Mouse (Mus musculus): ENCODE measurements around the gene Nemp1. TPM values are rescaled to one million over a fixed set of nuclear protein-coding genes. Genes with fewer than 3 reads are reported as not detected.
A peak's percentile ranks its signal among the peaks of the same experiment; 100 is the strongest.

Gene Nemp1
- polyA plus RNA-seq, 1 experiment from 2014 or later: 11.2 TPM

DNA sequence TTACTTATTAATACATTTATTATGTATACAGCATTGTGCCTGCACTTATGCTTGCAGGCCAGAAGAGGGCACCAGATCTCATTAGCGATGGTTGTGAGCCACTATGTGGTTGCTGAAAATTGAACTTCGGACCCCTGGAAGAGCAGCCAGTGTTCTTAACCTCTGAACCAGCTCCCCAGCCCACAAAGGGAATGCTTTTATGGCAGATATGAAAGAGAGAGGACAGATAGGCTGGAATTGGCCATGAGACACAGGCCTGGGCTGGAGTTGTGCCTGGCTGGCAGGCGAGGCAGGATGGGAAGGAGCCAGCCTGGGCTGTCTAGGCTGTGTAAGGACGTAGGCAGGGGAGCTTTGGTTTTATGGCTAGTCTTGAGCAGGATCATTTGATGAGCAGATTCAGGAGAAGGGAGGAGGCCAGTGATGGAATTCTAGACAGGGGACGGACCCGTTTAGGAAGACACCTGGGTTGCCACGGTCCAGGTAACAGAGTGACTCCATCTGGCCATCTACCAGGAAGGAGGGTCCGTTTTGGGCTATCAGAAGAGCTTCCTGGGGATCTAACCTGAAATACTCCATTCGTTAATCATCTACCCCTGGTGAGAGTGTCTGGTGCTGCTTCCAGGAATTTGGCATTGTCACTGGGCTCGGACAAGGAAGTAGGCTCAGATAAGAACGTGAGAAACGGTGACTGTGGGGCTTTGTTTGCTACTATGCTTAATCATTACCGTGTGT, 71.6 kb downstream of the Nemp1 start:
- Histone ChIP-seq H3K27ac (replicated peaks; ENCODE audit: low read depth, low read length) (no peak overlapping the region), H3K4me2 (ENCODE audit: low read depth, low read length) (no peak overlapping the region), H3K9me3 (replicated peaks; ENCODE audit: control insufficient read depth, low read length) (no peaks in the 10 kb centered on the region), H3K4me3 (ENCODE audit: low read depth, low read length) (no peak overlapping the region), H3K9ac (replicated peaks; ENCODE audit: low read length) (no peak overlapping the region), H3K27me3 (ENCODE audit: control insufficient read depth, insufficient read depth, low read length) (no peaks in the 10 kb centered on the region), H3K4me1 (ENCODE audit: control insufficient read depth, insufficient read depth, low read length) (no peaks in the 10 kb centered on the region), H3K36me3 (replicated peaks; ENCODE audit: control insufficient read depth, insufficient read depth, low read depth, low read length) (peaks cover 20% of the 10 kb centered on the region)
- WGBS: 50% methylated on average over 13 of the region's 13 CpGs
- DNase-seq (ENCODE audit: low spot score): peak; percentile 62
- no peak for ATAC-seq (replicated peaks; ENCODE audit: insufficient number of reproducible peaks, low FRiP score, low TSS enrichment, low read depth)

DNA sequence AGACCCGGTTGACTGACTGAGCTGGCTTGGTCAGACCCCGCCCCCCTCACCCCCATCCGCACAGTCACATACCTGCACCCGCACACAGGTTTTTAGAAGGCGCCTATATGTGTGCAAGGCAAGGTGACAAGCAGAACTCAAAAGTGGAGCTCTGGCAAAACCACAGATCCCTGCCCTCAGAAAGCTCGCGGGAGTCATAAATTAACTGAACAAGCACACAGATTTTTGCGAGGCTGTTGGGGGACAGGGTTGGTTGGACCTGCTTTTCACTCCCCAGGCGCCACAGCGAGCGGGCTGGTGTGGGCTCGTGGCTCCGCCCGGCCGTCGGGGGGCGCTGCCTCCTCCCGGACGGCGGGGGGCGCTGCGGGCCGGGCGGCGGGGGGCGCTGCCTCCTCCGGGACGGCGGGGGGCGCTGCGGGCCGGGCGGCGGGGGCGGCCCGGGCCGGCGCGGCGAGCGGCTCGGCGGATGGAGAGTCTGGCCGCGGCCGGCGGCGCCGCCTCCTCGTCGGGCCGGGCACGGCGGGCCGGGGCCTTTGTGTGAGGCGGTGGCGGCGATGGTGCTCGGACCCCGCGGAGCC, 72.5 kb downstream of the Nemp1 start, which contains the start of gene Zbtb39:
TSS of gene Zbtb39 (plus strand) at position 456 of the 578 bp plus-strand sequence.
- WGBS: 1% methylated on average over 23 of the region's 61 CpGs
- Histone ChIP-seq H3K36me3 (replicated peaks; ENCODE audit: control insufficient read depth, insufficient read depth, low read depth, low read length) (peaks cover 26% of the 10 kb centered on the region), H3K9me3 (replicated peaks; ENCODE audit: control insufficient read depth, low read length) (no peaks in the 10 kb centered on the region), H3K4me2 (ENCODE audit: low read depth, low read length) (peak within 1 kb of the TSS; percentile 77), H3K9ac (replicated peaks; ENCODE audit: low read length) (peak within 1 kb of the TSS; percentile 98), H3K27ac (replicated peaks; ENCODE audit: low read depth, low read length) (peak within 1 kb of the TSS; percentile 59), H3K4me3 (ENCODE audit: low read depth, low read length) (peak within 1 kb of the TSS; percentile 99), H3K27me3 (ENCODE audit: control insufficient read depth, insufficient read depth, low read length) (no peaks in the 10 kb centered on the region), H3K4me1 (ENCODE audit: control insufficient read depth, insufficient read depth, low read length) (no peaks in the 10 kb centered on the region)
- ATAC-seq (replicated peaks; ENCODE audit: insufficient number of reproducible peaks, low FRiP score, low TSS enrichment, low read depth): peak; percentile 70
- DNase-seq (ENCODE audit: low spot score): peak; percentile 85

DNA sequence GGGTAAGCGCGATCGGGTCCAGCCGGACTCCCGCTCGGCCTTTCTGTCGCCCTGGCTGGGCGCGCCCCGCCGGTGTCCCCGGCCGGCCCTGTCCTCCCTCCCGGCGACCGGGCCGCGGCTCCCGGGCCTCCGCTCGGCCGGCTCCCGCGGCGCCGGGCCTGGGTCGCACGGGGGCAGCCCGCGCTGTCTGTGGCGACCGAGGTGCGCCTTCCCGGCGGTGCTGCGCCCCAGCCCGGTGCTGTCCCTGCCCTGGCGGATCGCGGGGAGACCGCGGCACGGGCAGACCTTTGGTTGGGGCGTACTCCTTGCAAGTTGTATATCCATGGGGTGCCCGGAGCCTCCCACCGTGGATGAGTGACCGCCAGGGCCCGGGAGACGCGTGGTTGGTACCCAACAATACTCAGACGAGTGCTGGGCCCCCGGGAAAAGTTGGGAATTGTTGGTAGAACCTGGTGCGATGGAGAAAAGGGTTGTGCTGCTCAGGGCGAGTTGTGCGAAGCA, 73.0 kb downstream of the Nemp1 start:
- under 1% methylated on average over 29 of the region's 55 CpGs for WGBS
- peaks cover 32% of the 10 kb centered on the region for H3K36me3 ChIP-seq (replicated peaks; ENCODE audit: control insufficient read depth, insufficient read depth, low read depth, low read length)
- DNase-seq (ENCODE audit: low spot score): peak; percentile 45

DNA sequence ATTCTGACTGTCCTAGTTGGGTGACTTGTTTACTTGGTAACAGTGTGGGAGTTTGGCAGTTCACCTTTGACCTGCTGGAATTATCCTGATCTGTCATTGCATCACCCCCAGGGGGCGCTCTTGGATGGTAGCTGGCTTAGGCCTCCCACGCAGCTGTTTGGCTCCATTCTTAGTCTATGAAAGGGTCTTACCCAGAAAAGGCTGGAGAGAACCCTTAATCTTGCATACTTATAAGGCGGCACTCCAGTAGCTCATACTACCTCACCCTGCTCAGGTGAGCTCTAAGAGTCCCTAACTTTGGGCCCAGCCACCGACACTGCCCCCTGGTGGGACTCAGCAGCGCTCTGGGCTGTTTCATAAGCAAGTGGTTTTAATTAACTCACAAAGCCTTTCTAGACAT, 78.0 kb downstream of the Nemp1 start:
- Histone ChIP-seq H3K27me3 (ENCODE audit: control insufficient read depth, insufficient read depth, low read length) (no peaks in the 10 kb centered on the region), H3K9ac (replicated peaks; ENCODE audit: low read length) (no peak overlapping the region), H3K27ac (replicated peaks; ENCODE audit: low read depth, low read length) (no peak overlapping the region), H3K36me3 (replicated peaks; ENCODE audit: control insufficient read depth, insufficient read depth, low read depth, low read length) (peaks cover 41% of the 10 kb centered on the region), H3K4me2 (ENCODE audit: low read depth, low read length) (no peak overlapping the region), H3K4me3 (ENCODE audit: low read depth, low read length) (no peak overlapping the region), H3K9me3 (replicated peaks; ENCODE audit: control insufficient read depth, low read length) (no peaks in the 10 kb centered on the region), H3K4me1 (ENCODE audit: control insufficient read depth, insufficient read depth, low read length) (no peaks in the 10 kb centered on the region)
- WGBS: 68% methylated on average over 5 of the region's 5 CpGs
- DNase-seq (ENCODE audit: low spot score) (peak; percentile 52), ATAC-seq (replicated peaks; ENCODE audit: insufficient number of reproducible peaks, low FRiP score, low TSS enrichment, low read depth) (0 out of 2 replicates have a peak, but pooled peaks have one; percentile 17)

More for the DNA sequence above, 73.0 kb downstream of the Nemp1 start:
- peak overlapping the region; percentile 77 for H3K4me2 ChIP-seq (ENCODE audit: low read depth, low read length)
- no peaks in the 10 kb centered on the region for H3K4me1 ChIP-seq (ENCODE audit: control insufficient read depth, insufficient read depth, low read length)
- no peaks in the 10 kb centered on the region for H3K27me3 ChIP-seq (ENCODE audit: control insufficient read depth, insufficient read depth, low read length)
- peak overlapping the region; percentile 59 for H3K27ac ChIP-seq (replicated peaks; ENCODE audit: low read depth, low read length)
- peak; percentile 60 for ATAC-seq (replicated peaks; ENCODE audit: insufficient number of reproducible peaks, low FRiP score, low TSS enrichment, low read depth)
- peak overlapping the region; percentile 99 for H3K4me3 ChIP-seq (ENCODE audit: low read depth, low read length)
- peak overlapping the region; percentile 98 for H3K9ac ChIP-seq (replicated peaks; ENCODE audit: low read length)
- H3K9me3 ChIP-seq (replicated peaks; ENCODE audit: control insufficient read depth, low read length): no peaks in the 10 kb centered on the region

DNA sequence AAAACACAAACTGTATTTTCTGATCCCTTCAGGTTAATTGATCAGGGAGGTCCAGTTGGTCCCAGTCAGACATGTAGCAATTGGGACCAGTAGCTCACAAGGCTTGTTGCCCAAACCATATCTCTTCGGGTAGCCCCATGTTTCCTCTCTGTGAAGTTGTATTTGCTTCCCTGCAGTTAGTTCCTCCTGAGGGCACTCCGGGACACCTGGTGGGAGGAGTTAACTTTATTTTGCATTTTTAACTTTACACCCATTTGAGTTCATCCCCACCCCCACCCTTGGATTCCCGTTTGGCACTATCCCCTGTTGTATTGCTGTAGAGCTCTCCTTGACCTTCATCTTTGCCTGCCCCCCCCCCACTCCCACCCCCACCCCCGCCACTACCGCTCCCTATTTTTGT, 79.2 kb downstream of the Nemp1 start:
- H3K36me3 ChIP-seq (replicated peaks; ENCODE audit: control insufficient read depth, insufficient read depth, low read depth, low read length): peaks cover 41% of the 10 kb centered on the region
- no peak overlapping the region for H3K4me3 ChIP-seq (ENCODE audit: low read depth, low read length)
- no peak for ATAC-seq (replicated peaks; ENCODE audit: insufficient number of reproducible peaks, low FRiP score, low TSS enrichment, low read depth)
- no peak overlapping the region for H3K4me2 ChIP-seq (ENCODE audit: low read depth, low read length)
- no peak overlapping the region for H3K9ac ChIP-seq (replicated peaks; ENCODE audit: low read length)
- no peaks in the 10 kb centered on the region for H3K9me3 ChIP-seq (replicated peaks; ENCODE audit: control insufficient read depth, low read length)
- no peak for DNase-seq (ENCODE audit: low spot score)
- H3K27ac ChIP-seq (replicated peaks; ENCODE audit: low read depth, low read length): no peak overlapping the region
- H3K27me3 ChIP-seq (ENCODE audit: control insufficient read depth, insufficient read depth, low read length): no peaks in the 10 kb centered on the region
- H3K4me1 ChIP-seq (ENCODE audit: control insufficient read depth, insufficient read depth, low read length): no peaks in the 10 kb centered on the region
- WGBS: 82% methylated on average over 5 of the region's 5 CpGs

DNA sequence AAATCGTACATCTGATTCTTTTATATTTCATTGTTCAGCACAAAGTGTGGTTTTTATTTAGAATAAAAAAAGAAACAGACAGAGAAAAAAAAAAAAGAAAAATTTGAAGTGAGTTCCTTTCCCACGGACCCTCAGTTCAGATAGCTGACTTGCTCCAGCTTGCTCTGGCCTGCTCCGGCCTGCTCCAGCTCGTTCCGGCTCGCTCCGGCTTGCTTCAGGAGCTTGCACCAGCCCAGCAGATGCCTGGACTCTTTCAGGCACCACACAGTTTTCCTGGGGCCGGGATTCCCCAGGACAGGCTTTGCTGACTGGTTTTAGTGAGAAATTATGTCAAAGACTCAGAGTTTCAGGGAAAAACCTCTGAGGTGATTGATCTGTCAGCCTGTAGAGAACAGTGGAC, 80.6 kb downstream of the Nemp1 start:
- Histone ChIP-seq H3K4me3 (ENCODE audit: low read depth, low read length) (no peak overlapping the region), H3K4me2 (ENCODE audit: low read depth, low read length) (no peak overlapping the region), H3K9ac (replicated peaks; ENCODE audit: low read length) (no peak overlapping the region), H3K4me1 (ENCODE audit: control insufficient read depth, insufficient read depth, low read length) (no peaks in the 10 kb centered on the region), H3K36me3 (replicated peaks; ENCODE audit: control insufficient read depth, insufficient read depth, low read depth, low read length) (peaks cover 32% of the 10 kb centered on the region), H3K9me3 (replicated peaks; ENCODE audit: control insufficient read depth, low read length) (no peaks in the 10 kb centered on the region), H3K27me3 (ENCODE audit: control insufficient read depth, insufficient read depth, low read length) (no peaks in the 10 kb centered on the region), H3K27ac (replicated peaks; ENCODE audit: low read depth, low read length) (no peak overlapping the region)
- ATAC-seq (replicated peaks; ENCODE audit: insufficient number of reproducible peaks, low FRiP score, low TSS enrichment, low read depth) (no peak), DNase-seq (ENCODE audit: low spot score) (no peak)
- WGBS: 93% methylated on average over 8 of the region's 8 CpGs

DNA sequence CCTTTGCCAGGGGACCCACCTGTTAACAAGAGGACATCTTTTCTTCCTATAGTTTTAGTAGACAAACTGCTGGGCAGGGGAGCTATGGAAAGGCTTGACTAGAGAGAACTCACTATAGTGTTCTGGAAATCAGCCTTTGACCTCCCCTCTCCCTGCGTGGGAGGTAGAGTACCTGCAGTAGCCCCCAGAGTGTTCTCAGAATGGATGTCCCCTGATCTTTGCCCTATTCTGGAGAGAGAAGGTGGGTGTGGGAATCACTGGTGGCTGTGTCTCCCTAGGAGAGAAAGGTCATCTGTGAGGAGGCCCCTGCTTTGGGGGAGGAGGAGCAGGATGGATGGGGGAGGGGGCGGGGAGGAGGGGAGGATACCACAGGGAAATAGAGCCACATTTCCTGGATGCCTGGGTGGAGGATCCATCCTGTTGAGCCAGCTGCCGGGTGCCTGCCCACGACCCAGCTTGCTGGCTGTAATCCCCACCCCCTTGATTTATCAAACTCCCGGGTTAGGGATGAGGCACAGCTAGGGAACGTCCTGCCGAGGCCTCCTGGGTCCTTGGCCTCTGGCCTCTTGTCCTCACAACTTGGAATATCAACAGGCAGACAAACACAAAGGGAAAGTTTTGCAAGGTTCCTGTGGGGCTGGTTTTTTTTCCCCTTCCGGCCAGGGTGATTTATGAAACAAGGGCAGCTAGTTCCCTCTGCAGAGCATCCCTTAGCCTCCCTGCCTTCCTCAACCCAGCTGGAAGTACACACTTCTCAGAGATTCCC, 82.3 kb downstream of the Nemp1 start:
- Histone ChIP-seq H3K4me1 (ENCODE audit: control insufficient read depth, insufficient read depth, low read length) (no peaks in the 10 kb centered on the region), H3K27ac (replicated peaks; ENCODE audit: low read depth, low read length) (no peak overlapping the region), H3K27me3 (ENCODE audit: control insufficient read depth, insufficient read depth, low read length) (no peaks in the 10 kb centered on the region), H3K9me3 (replicated peaks; ENCODE audit: control insufficient read depth, low read length) (no peaks in the 10 kb centered on the region), H3K9ac (replicated peaks; ENCODE audit: low read length) (no peak overlapping the region), H3K4me3 (ENCODE audit: low read depth, low read length) (no peak overlapping the region), H3K36me3 (replicated peaks; ENCODE audit: control insufficient read depth, insufficient read depth, low read depth, low read length) (peaks cover 15% of the 10 kb centered on the region), H3K4me2 (ENCODE audit: low read depth, low read length) (no peak overlapping the region)
- ATAC-seq (replicated peaks; ENCODE audit: insufficient number of reproducible peaks, low FRiP score, low TSS enrichment, low read depth): no peak
- 12% methylated on average over 7 of the region's 8 CpGs for WGBS
- no peak for DNase-seq (ENCODE audit: low spot score)
